Comparison of ENCODE assay signal across 9 mouse cellular contexts in genomic region chr14:48751751-48752578, GRCm38 (mm10).
DNase-seq lines count a peak whose midpoint lies in the region; ATAC-seq lines count a peak whose summit lies in the region.
"Had no signal": no experiment of that assay in that cellular context is flagged by ENCODE, and none has a peak within 500 bp of the region (broad histone marks: within the 10 kb centered on the region; RNA-seq: fewer than 3 reads in every experiment).

No protein-coding gene starts in this region.

- H3K9me3 ChIP-seq in heart, embryonic 11.5 days (replicated peaks; ENCODE audit: control insufficient read depth, low read length), result no peaks in the 10 kb centered on the region
- H3K9me3 ChIP-seq in embryonic facial prominence, embryonic 13.5 days, result no peaks in the 10 kb centered on the region
- H3K9me3 ChIP-seq in intestine, embryonic 15.5 days, result no peaks in the 10 kb centered on the region
- H3K9me3 ChIP-seq in neural tube, embryonic 11.5 days (ENCODE audit: control insufficient read depth, low read length), result no peaks in the 10 kb centered on the region

- peak overlapping the region; percentile 31 for H3K4me3 ChIP-seq in heart, embryonic 11.5 days (ENCODE audit: low read depth, low read length)
- peak overlapping the region; percentile 32 for H3K4me3 ChIP-seq in embryonic facial prominence, embryonic 13.5 days
- no peak overlapping the region for H3K4me3 ChIP-seq in intestine, embryonic 15.5 days (replicated peaks)
- 0 out of 2 replicates have a peak overlapping the region, but pooled peaks have one; percentile 6 for H3K4me3 ChIP-seq in neural tube, embryonic 11.5 days (ENCODE audit: low read depth, low read length)

- intact Hi-C loops in heart, postnatal 10 days (cut with DNase I), result no loop called here

- peak overlapping the region; percentile 66 for H3K4me2 ChIP-seq in heart, embryonic 11.5 days
- peak overlapping the region; percentile 54 for H3K4me2 ChIP-seq in embryonic facial prominence, embryonic 13.5 days
- peak overlapping the region; percentile 34 for H3K4me2 ChIP-seq in intestine, embryonic 15.5 days (replicated peaks)
- peak overlapping the region; percentile 15 for H3K4me2 ChIP-seq in neural tube, embryonic 11.5 days (ENCODE audit: low read depth)

- WGBS in heart, embryonic 11.5 days (ENCODE audit: insufficient replicate concordance), result 11% methylated on average over 18 of the region's 18 CpGs
- 13% methylated on average over 18 of the region's 18 CpGs for WGBS in embryonic facial prominence, embryonic 13.5 days
- 13% methylated on average over 18 of the region's 18 CpGs for WGBS in intestine, embryonic 15.5 days
- WGBS in neural tube, embryonic 11.5 days, result 10% methylated on average over 18 of the region's 18 CpGs

- no peak for DNase-seq in heart, postnatal 10 days
- DNase-seq in neural tube, embryonic 11.5 days (ENCODE audit: low spot score), result no peak
- no peak for DNase-seq in ovary, adult 18-20 months (ENCODE audit: low spot score)
- no peak for DNase-seq in spleen, postnatal 36 days (ENCODE audit: low spot score in 2 of 2)
- DNase-seq in cerebellum, adult 9-11 months, result no peak
- DNase-seq: gastrocnemius, postnatal 14 days had no signal

- no peak overlapping the region for H3K27ac ChIP-seq in heart, embryonic 11.5 days (ENCODE audit: low read depth, low read length)
- no peak overlapping the region for H3K27ac ChIP-seq in embryonic facial prominence, embryonic 13.5 days
- no peak overlapping the region for H3K27ac ChIP-seq in intestine, embryonic 15.5 days
- no peak overlapping the region for H3K27ac ChIP-seq in neural tube, embryonic 11.5 days (ENCODE audit: low read depth, low read length)

- no peaks in the 10 kb centered on the region for H3K36me3 ChIP-seq in heart, embryonic 11.5 days (ENCODE audit: control insufficient read depth, insufficient read depth, low read length)
- H3K36me3 ChIP-seq in embryonic facial prominence, embryonic 13.5 days, result no peaks in the 10 kb centered on the region
- no peaks in the 10 kb centered on the region for H3K36me3 ChIP-seq in intestine, embryonic 15.5 days
- H3K36me3 ChIP-seq in neural tube, embryonic 11.5 days (ENCODE audit: control insufficient read depth, insufficient read depth, low read length), result no peaks in the 10 kb centered on the region

- no peaks in the 10 kb centered on the region for H3K4me1 ChIP-seq in heart, embryonic 11.5 days (ENCODE audit: control insufficient read depth, insufficient read depth, low read length)
- H3K4me1 ChIP-seq in embryonic facial prominence, embryonic 13.5 days, result 0 out of 2 replicates have a peak, but pooled peaks cover 9% of the 10 kb centered on the region
- no peaks in the 10 kb centered on the region for H3K4me1 ChIP-seq in intestine, embryonic 15.5 days (replicated peaks)
- peaks cover 21% of the 10 kb centered on the region for H3K4me1 ChIP-seq in neural tube, embryonic 11.5 days (ENCODE audit: control insufficient read depth, insufficient read depth, low read length)

- ATAC-seq in heart, embryonic 11.5 days (replicated peaks; ENCODE audit: insufficient number of reproducible peaks, low FRiP score, low TSS enrichment), result no peak
- no peak for ATAC-seq in embryonic facial prominence, embryonic 13.5 days (ENCODE audit: insufficient number of reproducible peaks, insufficient read depth, low FRiP score, low TSS enrichment, low read depth)
- no peak for ATAC-seq in intestine, embryonic 15.5 days
- ATAC-seq in neural tube, embryonic 11.5 days (ENCODE audit: insufficient read depth, low FRiP score, low TSS enrichment), result no peak

- H3K27me3 ChIP-seq in heart, embryonic 11.5 days (ENCODE audit: control insufficient read depth, insufficient read depth, low read length), result peaks cover 4% of the 10 kb centered on the region; the same call in 1 of the 2 replicates
- H3K27me3 ChIP-seq in embryonic facial prominence, embryonic 13.5 days, result peaks cover 47% of the 10 kb centered on the region
- H3K27me3 ChIP-seq in intestine, embryonic 15.5 days (replicated peaks), result peaks cover 17% of the 10 kb centered on the region
- peaks cover 13% of the 10 kb centered on the region for H3K27me3 ChIP-seq in neural tube, embryonic 11.5 days (ENCODE audit: control insufficient read depth, insufficient read depth, low read length)

- H3K9ac ChIP-seq in heart, embryonic 11.5 days (ENCODE audit: low read depth, low read length), result no peak overlapping the region
- no peak overlapping the region for H3K9ac ChIP-seq in embryonic facial prominence, embryonic 13.5 days
- no peak overlapping the region for H3K9ac ChIP-seq in intestine, embryonic 15.5 days
- no peak overlapping the region for H3K9ac ChIP-seq in neural tube, embryonic 11.5 days (ENCODE audit: low read length)

Comparison
In these comparisons a context has a peak if more than half of its experiments do, and no peak if none do; other contexts are left out.
1. H3K4me2 ChIP-seq: peak in every context shown above with its lines; median percentile 66 in heart, embryonic 11.5 days; 54 in embryonic facial prominence, embryonic 13.5 days; 34 in intestine, embryonic 15.5 days; 15 in neural tube, embryonic 11.5 days.